ENCODE assay signal across 7 mouse cellular contexts in genomic region chr12:54202765-54203655, GRCm38 (mm10). TPM values are rescaled to one million over a fixed set of nuclear protein-coding genes. Genes with fewer than 3 reads are reported as not detected.
DNase-seq lines count a peak whose midpoint lies in the region; ATAC-seq and TF ChIP-seq lines count a peak whose summit lies in the region.

No protein-coding gene starts in this region.

- peak overlapping the region; percentile 59 for H3K9ac ChIP-seq in kidney, embryonic 14.5 days (ENCODE audit: low read depth, low read length)

- peak overlapping the region; percentile 76 for H3K4me3 ChIP-seq in testis, adult 2 months (ENCODE audit: control insufficient read depth, low read depth, low read length)
- peak overlapping the region; percentile 56 for H3K4me3 ChIP-seq in kidney, embryonic 14.5 days (ENCODE audit: low read length)

- DNase-seq in testis, postnatal 10 days (ENCODE audit: low spot score), result no peak
- DNase-seq in brain, embryonic 14.5 days (ENCODE audit: low read depth), result peak; percentile 68
- peak; percentile 12 to 49 for DNase-seq in gastrocnemius, postnatal 36 days
- peak; percentile 22 for DNase-seq in lung, postnatal 10 days
- DNase-seq in retina, postnatal 1 day, result peak; percentile 66

- intact Hi-C loops in gastrocnemius, postnatal 36 days (cut with DNase I), result loop anchor here (10.0 kb wide), 1 partner anchor 202 kb away; no protein-coding TSS in a partner anchor

- H3K4me2 ChIP-seq in kidney, embryonic 14.5 days (replicated peaks; ENCODE audit: low read depth, low read length), result peak overlapping the region; percentile 99

- no peaks in the 10 kb centered on the region for H3K36me3 ChIP-seq in testis, adult 2 months (ENCODE audit: control insufficient read depth, insufficient read depth, low read length)
- H3K36me3 ChIP-seq in kidney, embryonic 14.5 days (ENCODE audit: control insufficient read depth, insufficient read depth, low read length), result no peaks in the 10 kb centered on the region

- H3K9me3 ChIP-seq in kidney, embryonic 14.5 days (ENCODE audit: control insufficient read depth, low read length), result no peaks in the 10 kb centered on the region

- H3K27ac ChIP-seq in testis, adult 2 months (ENCODE audit: control insufficient read depth, insufficient read depth, low read depth, low read length), result no peak overlapping the region
- no peak overlapping the region for H3K27ac ChIP-seq in kidney, embryonic 14.5 days (ENCODE audit: low read depth, low read length)

- TF ChIP-seq CTCF in testis, adult 2 months (IDR thresholded peaks at IDR 0.05; ENCODE audit: control insufficient read depth, insufficient read depth, insufficient replicate concordance, low read depth, low read length), result no peak
- no peak for TF ChIP-seq CTCF in brain, embryonic 14.5 days (IDR thresholded peaks at IDR 0.05; ENCODE audit: borderline replicate concordance, extremely low read depth, insufficient read depth, insufficient read length)

- no peak for TF ChIP-seq POLR2A in testis, adult 2 months (IDR thresholded peaks at IDR 0.05; ENCODE audit: control insufficient read depth, low read depth, low read length)
- no peak for TF ChIP-seq POLR2A in brain, embryonic 14.5 days (IDR thresholded peaks at IDR 0.05; ENCODE audit: borderline replicate concordance, extremely low read depth, insufficient read depth, insufficient read length, poor library complexity, severe bottlenecking)

- peaks cover 5% of the 10 kb centered on the region; the same call in 1 of the 2 replicates for H3K4me1 ChIP-seq in testis, adult 2 months (ENCODE audit: control insufficient read depth, insufficient read depth, low read length)
- H3K4me1 ChIP-seq in kidney, embryonic 14.5 days (ENCODE audit: control insufficient read depth, insufficient read depth, low read length), result no peaks in the 10 kb centered on the region

- H3K27me3 ChIP-seq in testis, adult 2 months (ENCODE audit: control insufficient read depth, insufficient read depth, low read length), result no peaks in the 10 kb centered on the region
- peaks cover 16% of the 10 kb centered on the region for H3K27me3 ChIP-seq in kidney, embryonic 14.5 days (ENCODE audit: control insufficient read depth, insufficient read depth, low read length)

- ATAC-seq in kidney, embryonic 14.5 days (ENCODE audit: low FRiP score, low TSS enrichment), result peak; percentile 57

- WGBS in kidney, embryonic 14.5 days, result 3% methylated on average over 55 of the region's 55 CpGs

RNA-seq across cellular contexts. Expression of gene Egln3, which starts 0.7 kb away (rescaled TPM):
- polyA plus RNA-seq in testis, adult 2 months (2012; rRNA removed), result 0.25 and 0.45 TPM in 2 replicates
- polyA plus RNA-seq in brain, embryonic 14.5 days (2012; rRNA removed), result 6.9 and 8.7 TPM in 2 replicates
- total RNA-seq in gastrocnemius, postnatal 36 days (2021), result 10 to 100 TPM; 17.1 to 32.7 TPM
- polyA plus RNA-seq in kidney, embryonic 14.5 days (2014; fragmentation: Nextera tagmentation; extraction: Ambion mirVana), result 13.5 and 14.5 TPM in 2 replicates
